Mouse (Mus musculus) frontal cortex, postnatal 25 days (tissue): ENCODE results near the gene Crybg3.
A peak's percentile ranks its signal among the peaks of the same experiment; 100 is the strongest.

Experiments used
- DNase-seq, 2 experiments: peaks; one replicate each; pipeline ENCODE4 v3.0.0; 2022; ENCODE audit warnings: low spot score in 2 of 2

Crybg3 gene

DNA sequence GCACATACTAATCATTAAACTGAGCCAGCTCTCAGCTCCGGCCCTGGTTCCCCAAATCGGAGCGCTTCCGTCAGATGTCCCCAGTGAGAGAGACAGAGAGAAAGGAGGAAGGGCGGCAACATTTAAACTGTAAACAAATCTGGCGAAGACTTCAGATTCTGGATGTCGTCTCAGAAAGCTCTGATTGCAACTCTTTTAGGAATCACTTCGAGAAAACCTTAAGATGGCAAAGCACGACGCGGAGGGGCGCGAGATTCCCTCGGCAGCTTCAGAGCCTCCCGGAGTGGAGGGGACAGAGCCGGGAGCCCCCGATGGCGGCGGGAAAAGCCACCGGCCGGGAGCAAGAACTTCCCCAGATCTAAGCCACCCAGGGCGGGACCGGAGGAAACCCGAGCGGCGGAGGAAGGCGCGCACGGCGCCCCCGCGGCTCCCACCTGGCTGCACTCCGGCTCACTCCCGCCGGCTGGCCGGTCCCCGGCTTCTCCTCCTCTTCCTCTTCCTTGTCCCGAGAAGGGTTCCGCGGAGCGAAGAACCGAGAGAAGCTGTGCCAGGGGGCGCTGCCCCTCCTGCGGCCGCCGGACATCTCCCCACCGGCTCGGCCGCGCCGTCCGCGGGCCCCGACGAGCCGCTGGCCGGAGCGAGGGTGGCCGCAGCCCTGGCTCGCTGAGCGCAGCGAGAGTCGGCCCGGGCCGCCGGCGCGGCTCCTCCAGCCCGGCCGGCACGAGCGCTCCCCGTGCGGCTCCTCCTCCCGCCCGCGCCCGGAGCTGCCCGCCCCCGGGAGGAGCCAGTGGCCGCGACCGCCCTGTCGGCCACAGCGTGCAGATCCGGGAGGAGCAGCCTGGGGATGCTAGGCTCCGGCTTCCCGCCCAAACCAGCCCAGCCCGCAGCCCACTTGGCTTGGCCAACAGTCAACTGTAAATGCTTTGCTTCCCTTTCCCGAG, at the start of gene Crybg3:
Gene Crybg3 (minus strand): TSS at position 669 of the 941 bp plus-strand sequence.
- peak in 1 of 2 experiments; percentile 36 for DNase-seq

DNA sequence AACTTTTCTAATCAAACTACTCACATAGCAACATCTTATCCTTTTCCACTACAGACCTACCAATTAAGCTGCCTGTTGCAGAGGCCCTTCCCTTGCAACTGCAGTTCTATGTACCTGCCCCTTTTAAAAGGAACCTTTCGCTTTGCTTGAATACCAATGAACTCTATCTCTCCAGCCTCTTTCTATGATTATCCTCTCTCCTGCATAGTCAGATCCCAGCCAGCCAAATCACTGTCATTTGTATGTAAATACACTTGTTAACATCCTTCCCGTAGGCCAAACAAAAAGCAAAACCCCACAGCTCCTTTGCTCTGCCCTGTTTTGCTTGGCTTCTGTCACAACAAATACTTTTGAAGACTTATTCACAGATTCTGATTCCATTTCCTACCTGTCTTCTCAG, 43.0 kb upstream of the Crybg3 start:
- DNase-seq, result no peak

DNA sequence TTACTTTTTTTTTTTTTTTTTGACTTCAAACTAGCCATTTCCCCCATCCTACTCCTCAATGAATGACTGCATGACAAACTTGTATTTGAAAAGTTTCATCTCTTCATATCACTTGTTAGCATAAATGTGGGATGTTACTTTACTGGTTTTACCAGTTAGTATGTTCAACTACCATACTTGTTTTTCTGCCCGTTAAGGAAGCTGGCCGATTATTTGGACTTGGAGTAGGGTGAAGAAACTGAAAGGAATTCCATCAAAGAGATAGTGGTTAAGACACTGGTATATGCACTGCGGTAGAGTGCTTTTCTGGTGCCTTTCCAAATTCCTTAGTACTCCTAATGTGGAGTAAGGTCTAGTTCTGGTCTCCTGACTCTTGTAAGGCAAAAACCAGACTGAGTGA, 39.2 kb upstream of the Crybg3 start:
- no peak for DNase-seq

DNA sequence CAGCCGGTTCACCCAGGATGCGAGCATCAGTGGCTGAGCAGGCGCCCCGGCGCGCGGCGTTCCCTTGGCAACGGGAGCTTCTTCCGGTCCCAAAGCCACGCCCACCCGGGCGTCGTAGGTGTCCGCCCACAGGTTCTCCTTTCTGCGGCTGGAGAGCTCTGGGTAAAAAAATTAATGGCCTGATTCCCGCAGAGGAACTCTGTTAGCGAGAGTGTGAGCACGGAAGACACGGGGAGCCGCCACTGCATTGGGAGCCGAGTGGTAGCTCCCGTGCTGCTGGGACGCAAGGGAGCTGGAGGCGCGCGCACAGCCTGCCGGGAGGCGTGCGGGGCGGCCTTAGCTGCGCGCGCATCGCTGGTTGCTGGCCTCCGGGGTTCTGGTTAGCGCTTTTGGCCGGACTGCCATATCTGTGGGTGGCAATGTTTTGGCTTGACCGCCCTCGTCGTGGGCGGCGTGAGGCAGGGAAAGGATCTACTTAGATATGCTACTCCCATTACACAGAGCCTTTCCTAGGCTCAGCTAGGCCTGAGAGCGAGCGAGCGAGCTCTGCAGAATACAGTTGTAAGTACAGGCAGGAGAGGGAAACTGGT, 38.4 kb upstream of the Crybg3 start, which contains the start of gene Arl6:
Gene Arl6 (minus strand): TSS at position 290 of the 590 bp plus-strand sequence.
- DNase-seq, result peak; percentile 90 to 91

DNA sequence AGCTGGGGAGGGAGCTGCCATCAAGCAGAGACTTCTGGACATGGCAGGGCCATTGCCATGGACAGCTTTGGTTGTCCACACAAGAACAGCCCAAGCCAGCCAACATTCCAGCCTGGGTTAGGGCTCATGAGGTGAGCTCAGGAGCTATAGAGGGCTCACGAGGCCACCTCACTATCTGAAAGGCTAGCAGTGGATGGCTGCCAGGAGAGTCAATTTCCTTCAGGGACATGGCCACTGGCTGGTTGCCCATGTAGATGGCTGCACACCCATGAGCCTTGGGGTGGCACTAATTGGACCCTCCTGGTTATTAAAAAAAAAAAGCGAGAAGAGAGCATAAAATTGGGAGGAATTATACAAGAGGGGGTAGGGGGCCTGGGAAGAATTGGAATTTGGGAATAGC, 33.8 kb upstream of the Crybg3 start:
- DNase-seq, result no peak

DNA sequence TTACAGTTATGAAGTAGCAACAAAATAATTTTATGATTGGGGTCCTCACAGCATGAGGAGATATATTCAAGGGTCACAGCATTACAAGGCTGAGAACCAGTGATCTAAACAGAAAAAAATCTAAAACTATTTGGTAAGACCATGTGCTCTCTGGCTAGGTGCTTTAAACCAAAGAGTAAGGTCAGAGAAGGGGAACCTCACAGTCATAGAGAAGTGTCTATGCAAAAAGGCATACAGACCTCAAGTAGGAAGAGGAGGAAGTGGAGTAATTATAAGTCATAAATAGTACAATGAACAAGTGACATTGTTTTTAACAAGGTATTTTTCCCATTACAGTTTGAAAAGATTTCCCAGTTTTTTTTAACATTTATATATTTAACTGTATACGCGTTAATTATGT, 20.8 kb upstream of the Crybg3 start:
- no peak for DNase-seq

DNA sequence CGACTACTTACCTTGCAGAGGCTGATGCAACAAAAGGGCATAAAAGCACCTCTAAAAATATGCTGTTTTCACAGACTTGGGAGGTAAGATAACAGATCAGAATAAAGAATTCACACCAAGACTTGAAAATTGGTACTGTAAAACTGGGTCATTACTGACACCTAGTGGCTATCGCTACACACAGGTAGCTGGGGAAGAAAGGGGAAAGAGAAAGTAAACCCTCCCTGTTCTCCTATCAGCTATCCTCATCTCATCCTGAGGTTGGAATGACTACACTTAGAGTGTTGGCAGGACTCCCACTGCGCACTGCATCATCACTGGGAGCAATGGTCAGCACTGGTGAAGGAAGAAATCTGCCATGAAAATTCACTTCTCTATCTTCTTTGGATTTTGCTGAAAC, 16.4 kb upstream of the Crybg3 start:
- no peak for DNase-seq

DNA sequence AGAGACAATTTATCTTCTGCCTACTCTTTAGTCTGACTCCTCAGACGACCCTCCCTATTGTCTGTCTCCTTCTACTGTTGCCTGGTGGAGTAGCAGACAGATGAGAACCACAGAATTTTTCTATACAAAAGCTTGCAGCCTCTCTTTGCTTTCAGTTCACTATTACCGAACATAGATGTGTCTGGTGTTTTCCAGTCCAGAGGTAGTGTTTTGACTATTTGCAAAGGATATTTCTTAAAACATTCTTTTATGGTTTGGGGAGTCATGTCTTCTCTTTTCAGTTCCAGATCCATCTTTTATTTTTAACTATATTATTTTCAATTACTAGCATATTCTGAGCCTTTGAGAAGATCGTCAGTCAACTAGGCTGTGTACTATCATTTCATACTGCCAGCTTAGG, 14.9 kb upstream of the Crybg3 start:
- DNase-seq, result no peak

DNA sequence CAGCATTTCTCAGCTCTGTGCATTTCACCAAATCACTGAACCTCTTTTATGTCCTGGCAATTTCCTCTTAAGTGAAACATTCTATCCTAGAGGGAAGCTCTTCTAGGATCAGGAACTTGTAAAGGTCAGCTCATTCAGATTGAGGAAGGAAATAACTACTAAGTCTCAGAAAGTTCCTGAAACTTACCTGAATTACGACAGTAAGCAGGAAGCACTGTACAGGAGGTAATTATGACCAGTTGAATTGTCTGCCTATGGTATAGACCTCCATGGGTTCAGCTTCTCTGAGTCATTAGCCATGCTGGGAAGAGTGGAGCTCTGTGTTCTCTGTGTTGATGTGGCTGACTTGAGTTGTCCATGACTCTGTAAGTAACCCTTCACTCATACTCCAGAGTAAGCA, 10.0 kb upstream of the Crybg3 start:
- no peak for DNase-seq

DNA sequence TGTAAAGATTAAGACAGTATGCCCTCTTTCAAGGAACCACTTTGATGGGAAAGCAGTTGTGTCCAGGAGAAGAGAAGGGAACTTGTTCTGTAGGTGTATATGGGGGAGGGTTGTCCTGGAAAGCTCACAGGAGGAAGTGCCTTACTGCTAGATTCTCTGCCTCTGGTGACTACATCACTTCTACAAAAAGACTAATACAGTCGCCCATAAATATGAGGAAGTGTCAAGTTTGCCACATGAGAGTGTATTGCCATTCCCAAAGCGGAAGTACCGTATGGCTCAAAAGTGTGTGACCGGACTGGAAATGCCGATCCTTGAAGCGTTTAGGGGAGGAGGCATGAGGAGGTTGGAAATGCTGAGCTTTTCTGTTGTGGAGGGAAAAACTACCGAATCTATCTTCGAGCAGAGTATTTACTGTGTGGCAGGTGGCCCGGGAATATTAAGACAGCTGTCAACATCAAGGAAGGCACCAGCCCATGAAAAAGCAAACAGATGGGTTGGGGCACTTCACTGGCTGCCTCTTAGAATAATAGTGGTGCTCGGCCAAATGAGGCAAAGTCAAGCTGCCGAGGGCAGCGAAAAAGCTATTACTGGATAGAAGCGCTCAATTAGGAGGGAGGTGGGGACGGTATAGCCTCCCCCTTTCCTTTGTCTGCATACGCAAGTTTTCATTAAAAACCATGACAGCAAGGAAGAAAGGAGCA, 3.5 kb upstream of the Crybg3 start:
- no peak for DNase-seq

DNA sequence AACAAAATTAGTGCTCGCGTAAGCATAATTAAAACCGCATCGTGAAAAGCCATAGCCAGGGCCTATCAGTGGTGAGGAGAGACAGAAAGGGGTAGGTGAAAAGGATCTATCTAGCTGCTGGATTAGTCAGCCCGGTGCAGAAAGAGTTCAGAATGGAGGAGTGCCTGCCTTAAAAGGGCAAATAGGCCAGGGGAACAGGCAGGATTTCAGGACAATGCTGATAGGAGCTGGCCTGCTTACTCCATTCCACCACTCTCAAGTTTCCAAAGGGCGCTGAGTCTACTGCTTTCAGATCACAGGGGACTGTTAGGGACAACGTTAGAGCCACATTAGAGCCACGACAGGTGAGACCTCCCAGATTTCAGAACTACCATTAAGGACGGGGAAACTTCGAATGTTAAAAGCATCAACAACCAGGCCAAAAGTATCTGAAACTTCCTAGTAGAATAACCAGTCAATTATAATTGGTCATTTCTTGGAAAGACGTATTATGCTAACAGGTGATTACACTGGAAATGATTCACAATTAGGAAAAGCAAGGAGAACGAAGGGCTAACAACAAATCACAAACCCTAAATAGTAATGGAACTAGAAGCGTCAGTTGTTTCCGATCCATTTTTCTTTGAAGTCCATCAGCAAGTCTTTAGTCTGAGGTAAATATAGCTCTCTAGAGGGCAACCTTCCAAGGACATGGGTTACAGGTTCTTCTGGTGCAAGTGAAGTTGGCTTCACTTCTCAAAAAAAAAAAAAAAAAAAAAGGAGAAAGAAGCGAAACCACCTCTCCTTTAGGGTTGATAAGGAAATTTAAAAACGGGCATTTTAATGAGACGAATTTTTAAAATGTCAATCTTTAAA, 1.1 kb downstream of the Crybg3 start:
- no peak for DNase-seq

DNA sequence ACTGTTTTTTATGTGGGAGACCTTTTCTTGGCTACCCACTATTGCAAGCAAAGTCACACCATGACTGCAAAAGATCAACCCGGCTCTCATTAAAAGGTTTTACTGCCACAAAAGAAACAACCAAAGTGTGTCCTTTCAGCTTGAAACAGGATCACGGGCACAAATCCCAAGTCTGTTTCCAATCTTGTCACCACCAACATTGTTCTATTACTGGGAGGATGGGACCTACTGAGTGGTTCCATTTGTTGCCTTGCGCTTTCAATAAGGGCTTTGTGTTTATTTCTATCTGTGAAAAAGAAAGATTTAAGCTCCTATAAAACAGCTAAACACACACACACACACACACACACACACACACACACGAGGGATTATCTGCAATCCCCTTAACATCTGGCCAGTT, 1.8 kb downstream of the Crybg3 start:
- no peak for DNase-seq

DNA sequence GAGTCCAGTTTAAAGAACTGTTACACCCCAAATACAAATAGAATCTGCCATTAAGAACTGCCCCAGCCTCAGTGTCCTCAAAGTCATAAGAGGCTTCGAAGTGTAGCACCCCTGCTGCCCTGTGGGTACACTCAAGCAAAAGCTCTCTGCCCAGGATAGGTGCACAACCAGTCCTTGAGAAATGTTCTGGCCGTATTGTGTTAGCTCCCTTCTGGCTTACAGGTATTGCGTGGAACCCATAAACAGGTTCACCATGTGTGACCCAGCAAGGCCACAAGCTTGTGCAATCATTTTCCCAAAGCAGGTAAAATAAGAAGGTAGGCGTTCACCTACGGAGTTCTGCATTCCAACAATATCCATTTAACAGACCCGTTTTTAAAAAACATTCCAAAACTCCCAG, 3.5 kb downstream of the Crybg3 start:
- DNase-seq, result no peak

DNA sequence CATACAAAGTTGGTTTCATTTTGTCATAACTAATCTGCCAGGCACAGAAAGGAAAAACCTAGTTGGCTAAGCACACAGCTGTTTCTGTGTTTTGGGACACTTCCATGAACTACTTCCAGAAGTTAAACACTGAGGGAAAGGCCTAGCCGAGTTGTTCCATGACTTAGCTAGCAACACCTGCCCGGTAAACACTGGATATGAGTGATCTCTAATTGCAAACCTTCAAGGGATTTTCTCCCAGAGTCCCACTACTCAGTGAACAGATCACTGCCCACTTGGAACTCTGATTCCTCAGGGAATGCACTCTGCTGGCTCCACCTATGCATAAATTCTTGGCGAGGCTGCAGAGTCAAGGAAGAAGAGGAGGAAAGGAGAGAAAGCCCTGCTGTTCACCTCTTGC, 6.1 kb downstream of the Crybg3 start:
- DNase-seq, result no peak

DNA sequence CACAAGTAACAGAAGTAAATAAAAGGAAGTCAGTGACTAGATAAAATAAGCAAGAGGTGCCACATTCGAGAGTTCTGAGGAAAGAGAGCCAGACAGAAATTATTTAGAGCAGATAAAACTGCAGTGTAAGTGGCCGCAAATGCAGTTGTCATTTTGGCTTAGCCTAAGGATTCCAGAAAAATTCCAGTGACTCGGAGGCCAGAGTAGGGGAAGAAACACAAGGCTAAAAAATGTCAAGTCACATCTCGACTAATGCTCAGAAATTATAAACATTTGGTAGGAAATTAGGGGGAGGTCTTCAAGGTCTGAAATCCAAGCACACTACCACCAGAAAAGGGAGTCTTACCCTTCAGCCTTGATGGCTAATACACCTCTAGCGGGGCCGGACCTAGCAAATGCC, 10.0 kb downstream of the Crybg3 start:
- DNase-seq, result no peak

DNA sequence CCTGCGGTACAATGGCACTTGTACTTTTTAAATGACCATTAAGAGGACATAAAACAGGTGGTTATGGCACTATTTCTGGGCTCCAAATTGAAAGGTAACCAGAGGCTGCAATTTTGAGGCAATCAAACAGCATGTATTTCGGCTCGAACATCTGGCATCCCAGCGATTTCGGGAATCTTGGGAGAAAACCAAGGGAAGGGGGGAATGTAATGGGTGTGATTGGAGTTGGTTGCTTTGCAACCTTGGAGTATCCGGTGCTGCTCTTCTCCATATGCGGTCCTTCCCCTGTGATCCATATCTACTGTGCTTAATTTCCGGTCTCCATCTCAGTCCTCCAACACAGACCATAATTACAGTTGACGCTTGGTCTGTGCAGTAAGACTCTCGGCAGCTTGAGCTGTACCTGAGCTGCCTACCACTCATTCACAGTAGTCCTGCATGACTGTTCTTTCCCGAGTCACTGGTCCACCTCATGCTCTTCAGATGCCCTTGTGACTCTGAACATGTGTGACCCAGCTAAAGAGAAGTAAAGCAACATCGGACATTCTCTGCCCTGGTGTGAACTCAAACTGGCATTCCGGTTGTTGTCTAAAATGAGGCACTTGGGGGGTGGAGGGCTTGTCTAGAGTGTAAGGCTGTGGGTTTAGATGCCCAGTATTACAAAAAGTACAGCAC, 12.3 kb downstream of the Crybg3 start:
- DNase-seq, result no peak

DNA sequence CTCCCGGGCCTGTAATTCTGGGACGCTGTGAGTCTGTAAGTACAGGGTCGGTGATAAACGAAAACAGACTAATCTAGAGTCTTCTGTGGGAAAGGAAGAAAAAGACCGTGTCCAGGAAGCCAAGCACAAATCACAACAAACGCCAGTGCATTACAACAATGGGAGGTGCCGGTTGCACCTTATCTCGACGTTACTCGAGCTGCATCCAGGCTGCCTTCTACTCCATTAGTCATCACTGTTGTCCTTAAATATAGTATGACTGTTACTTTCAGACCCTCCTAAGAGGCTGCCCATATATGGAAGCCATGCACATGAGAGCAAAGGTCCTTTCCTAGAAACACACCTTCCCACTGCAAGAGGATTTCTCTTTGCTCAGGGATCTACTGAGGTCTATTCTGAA, 13.0 kb downstream of the Crybg3 start:
- no peak for DNase-seq

DNA sequence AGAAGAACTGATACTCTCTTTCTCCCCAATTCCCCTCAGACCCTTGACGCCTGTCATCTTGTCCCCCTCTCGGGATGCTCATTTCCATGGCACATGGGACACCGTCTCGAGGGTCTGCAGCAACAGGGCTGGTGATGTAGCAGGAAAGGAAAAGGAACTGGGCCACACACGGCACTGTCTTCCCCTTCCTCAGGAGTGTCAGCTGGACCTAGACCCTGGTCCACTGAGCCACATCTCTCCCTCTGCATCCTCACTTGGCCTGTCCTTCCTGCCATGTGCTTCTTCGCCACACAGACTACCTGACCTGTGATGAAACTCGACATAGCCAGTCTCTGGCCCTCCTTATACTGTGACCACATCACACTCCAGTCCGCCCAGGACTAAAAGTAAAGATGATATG, 13.9 kb downstream of the Crybg3 start:
- no peak for DNase-seq

DNA sequence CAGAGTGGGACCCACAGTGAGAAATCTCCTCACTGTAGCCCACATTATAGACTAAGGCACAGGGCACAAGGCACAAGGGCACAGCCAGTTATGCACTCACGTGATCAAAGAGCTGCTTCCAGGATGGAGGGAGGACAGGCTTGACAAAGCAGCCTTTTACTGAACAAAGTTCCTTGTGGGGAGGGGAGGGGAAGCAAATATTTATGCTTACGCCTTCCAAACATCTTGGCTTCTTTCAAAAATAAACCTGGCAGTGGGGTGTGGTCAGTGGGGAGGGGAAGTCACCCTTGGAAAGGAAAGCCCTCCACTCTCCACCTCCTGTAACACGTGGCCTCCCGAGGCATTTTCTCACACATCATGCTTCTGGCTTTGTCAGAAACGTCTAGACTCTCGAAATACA, 14.5 kb downstream of the Crybg3 start:
- DNase-seq, result no peak

DNA sequence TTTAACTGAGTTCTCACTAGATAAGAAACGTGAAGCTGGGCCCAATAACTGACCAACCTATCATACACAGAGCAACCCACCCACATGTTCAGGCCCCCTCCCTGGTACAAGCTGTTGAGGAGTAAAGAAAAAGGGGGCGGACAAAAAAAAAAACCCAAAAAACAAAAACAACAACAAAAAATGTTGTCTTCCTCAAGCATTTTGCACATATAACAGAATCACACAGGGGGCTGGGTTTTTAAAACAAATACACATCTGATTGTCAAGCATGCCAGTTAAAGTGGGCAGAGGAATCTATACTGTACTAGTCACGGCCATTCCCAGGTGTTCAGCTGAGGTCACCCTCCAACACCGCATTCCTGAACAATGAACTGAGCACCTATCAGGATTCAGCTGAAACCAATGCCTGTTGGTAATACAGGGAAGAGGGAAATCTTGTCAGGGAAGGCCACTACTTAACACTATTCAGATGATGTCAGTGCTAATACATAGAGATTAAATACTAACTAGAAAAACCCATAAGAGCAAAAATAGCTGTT, 15.0 kb downstream of the Crybg3 start:
- DNase-seq, result no peak

DNA sequence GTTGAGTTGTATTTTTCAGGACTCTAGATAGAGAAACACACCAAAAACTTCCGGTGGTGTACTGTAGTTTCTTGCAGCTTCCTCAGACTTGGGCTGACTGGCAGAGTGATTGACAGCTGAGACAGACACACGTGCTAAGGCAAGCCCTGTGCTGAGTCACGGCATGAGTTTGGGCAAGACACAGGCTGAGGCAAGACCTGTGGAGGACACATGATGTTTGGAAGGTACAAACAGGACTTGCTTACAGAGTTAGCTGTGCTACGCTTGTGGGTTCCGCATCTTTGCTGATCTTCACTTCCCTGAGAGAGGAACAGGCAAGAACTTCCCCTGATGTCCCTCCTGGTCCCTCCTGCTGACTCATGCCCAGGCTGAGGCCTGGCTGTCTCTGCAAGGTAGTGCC, 17.3 kb downstream of the Crybg3 start:
- no peak for DNase-seq
